ENCODE assay signal across 10 mouse cellular contexts in genomic region chr8:115983397-115983796, GRCm38 (mm10).
DNase-seq lines count a peak whose midpoint lies in the region.
"Had no signal": no experiment of that assay in that cellular context is flagged by ENCODE, and none has a peak within 500 bp of the region (broad histone marks: within the 10 kb centered on the region; RNA-seq: fewer than 3 reads in every experiment).

No protein-coding gene starts in this region.

- peak; percentile 31 for DNase-seq in ovary, postnatal 36 days (ENCODE audit: low spot score)
- DNase-seq in ovary, postnatal 14 days (ENCODE audit: low spot score): no peak
- DNase-seq in adrenal gland, postnatal 25 days: peak; percentile 41
- peak; percentile 98 for DNase-seq in kidney, adult 9 months
- peak; percentile 13 for DNase-seq in skeletal muscle tissue, adult 2 months (ENCODE audit: low read depth, low spot score)
- DNase-seq in left cerebral cortex, postnatal 14 days (ENCODE audit: low spot score in 2 of 2): no peak
- DNase-seq in right cerebral cortex, postnatal 14 days: no peak
- DNase-seq: gastrocnemius, postnatal 36 days; right cerebral cortex, postnatal 25 days; thymus, postnatal 36 days had no signal

- intact Hi-C loops in left cerebral cortex, postnatal 14 days (cut with DNase I): no loop called here

Comparison
In these comparisons a context has a peak if more than half of its experiments do, and no peak if none do; other contexts are left out.
1. DNase-seq: peak in ovary, postnatal 36 days (single experiment), adrenal gland, postnatal 25 days (single experiment), kidney, adult 9 months (single experiment) and skeletal muscle tissue, adult 2 months (single experiment); none in ovary, postnatal 14 days (single experiment), left cerebral cortex, postnatal 14 days (0 of 2) and right cerebral cortex, postnatal 14 days (single experiment).